Mouse (Mus musculus): ENCODE measurements at regions not wholly inside any gene's neighbourhood (a gene's known extent, or its start where the extent isn't known, plus 50 kb on each side); places are given as distances from the start of the nearest gene placed in this dataset.

DNA sequence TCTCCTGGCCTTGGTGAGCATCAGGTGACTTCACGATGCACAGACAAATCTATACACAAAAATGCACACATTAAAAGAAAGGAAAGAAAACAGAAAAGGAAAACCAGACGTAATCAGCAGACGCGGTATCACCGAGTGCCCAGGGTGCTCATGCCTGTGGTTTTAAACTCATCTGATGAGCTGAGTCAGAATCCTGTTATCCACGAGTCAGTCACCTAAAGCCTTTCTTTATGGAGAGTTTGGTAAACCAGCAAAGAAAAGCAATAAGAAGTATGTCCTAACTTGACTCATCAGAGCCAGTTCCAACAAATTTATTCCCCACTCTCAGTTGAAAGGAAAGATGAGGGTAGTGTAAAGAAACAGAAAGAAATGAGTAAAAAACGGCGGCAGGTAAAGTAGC is 391.5 kb downstream of the Cd83 start:
- TF ChIP-seq CTCF (IDR thresholded peaks at IDR 0.05; ENCODE audit: control insufficient read depth, insufficient read depth, insufficient read length) (no peak), MAX (IDR thresholded peaks at IDR 0.05) (no peak), MYOG (IDR thresholded peaks at IDR 0.05; ENCODE audit: control insufficient read depth, extremely low read depth, insufficient read length) (no peak), USF1 (IDR thresholded peaks at IDR 0.05; ENCODE audit: low read depth) (peak; percentile 48), CEBPB (IDR thresholded peaks at IDR 0.05; ENCODE audit: low read depth) (no peak)

All from C2C12 (cell line).